Mouse (Mus musculus): Measurements from ENCODE around the gene Pcyt1b. TPM values are rescaled to one million over a fixed set of nuclear protein-coding genes. Genes with fewer than 3 reads are reported as not detected.

Pcyt1b gene
- 1 to 10 TPM; 2.3 to 3.3 TPM for total RNA-seq (2021)
- long read RNA-seq, experiment 1, partial matches to known transcripts, result 0 of 1 reads
- long read RNA-seq, experiment 1, other reads (novel, unspliced or antisense), result 1 of 1 reads
- long read RNA-seq, experiment 2, partial matches to known transcripts, result 2 of 3 reads
- long read RNA-seq, experiment 2, other reads (novel, unspliced or antisense), result 1 of 3 reads

DNA sequence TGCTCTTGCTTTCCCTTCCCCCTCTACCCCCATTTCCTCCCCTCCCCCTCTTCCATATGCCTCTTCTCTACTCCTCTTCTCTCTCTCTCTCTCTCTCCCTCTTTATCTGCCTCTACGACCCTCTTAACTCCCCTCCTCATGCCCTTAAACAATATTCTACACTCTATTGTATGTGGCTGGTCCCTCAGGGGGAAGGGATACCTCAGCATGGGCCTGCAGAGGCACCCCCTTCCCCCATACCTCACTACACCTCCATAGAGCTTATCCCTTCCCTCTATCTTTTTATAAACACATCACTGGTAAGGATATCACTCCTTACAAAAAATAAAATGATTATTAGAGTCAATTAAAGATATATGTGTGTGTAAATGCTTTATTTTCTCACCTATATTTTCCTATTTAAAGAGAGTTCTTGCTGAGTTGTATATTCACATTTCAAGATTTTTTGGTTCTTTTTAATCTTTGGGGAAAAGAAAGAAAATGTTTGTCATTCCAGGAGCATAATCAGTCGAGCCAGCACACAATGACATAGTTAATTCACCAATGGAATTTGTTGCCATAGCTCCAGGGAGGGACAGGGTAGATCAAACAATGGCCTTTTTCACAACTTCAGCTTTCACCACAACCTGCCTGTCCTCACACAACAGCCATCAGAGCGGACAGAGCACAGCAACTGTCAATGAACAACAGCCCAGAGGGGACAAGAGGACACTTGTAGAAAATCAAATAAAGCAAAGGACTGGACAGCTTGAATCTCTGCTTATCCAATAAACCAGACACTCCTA lies at the start of gene Pcyt1b:
Gene Pcyt1b (plus strand): TSS at position 646 of the 785 bp plus-strand sequence.
- no peak for DNase-seq (ENCODE audit: low spot score in 2 of 2)

DNA sequence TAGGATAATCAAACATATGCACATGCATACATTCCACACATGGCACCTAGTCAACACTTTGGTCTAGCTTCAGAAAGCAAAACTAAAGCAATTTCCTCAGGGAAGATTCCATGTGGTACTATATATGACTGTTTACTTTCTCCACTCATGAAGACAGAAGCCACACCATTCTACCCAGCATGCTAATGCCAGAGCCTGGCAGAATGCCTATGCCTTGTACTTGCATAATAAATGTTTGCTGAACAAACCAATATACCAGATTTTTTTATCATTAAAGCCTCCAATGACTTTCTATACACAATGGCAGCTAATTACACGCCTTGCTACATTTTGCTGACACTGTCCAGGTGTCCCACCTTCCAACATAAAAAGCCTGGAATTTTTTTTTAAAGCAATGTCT lies 24.4 kb upstream of the Pcyt1b start:
- no peak for DNase-seq (ENCODE audit: low spot score in 2 of 2)

DNA sequence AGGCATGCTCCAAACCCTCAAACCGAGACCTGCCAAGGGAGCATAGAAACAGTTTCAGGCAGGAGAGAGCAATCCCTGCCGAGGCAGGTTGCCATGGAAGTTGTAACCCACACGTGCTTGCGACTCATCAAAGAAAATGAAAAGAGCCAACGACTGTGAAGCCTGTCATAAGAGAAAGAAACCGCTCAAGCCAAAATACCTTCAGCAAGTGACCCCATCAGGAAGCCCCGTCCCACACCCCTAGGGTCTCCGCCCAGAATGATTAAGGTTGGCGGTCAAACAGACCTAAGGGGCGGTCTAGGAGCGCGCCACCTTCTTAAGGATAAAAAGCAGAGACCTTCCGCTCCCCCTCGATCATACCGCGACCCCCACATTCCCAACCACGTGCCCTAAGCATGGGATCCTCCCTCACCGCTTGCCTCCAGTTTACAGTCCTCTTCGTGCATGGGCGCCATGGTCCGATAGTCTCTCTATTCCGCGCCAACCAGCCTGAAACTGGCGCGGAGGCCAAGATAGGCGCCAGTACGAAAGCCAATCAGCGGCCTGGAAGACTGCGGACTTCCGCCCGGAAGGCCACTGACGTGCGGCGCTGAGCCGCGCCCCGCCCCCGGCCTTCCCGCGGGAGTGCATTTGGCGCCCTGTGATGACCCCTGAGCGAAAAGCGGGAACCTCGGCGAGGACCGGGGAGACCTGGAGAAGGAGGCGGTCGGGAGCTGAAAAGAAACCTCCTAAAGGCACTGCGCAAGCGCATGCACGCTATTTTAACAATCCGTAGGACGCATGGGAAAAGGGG lies 22.8 kb upstream of the Pcyt1b start, which contains the start of gene Pola1:
Gene Pola1 (minus strand): TSS at position 499 of the 793 bp plus-strand sequence.
- DNase-seq (ENCODE audit: low spot score in 2 of 2), result peak; percentile 54 to 60

- DNase-seq (ENCODE audit: low spot score in 2 of 2), result peak in 1 of 2 experiments; percentile 2
Observed at GRCm38 (mm10) chrX:93634861-93635375, 19.7 kb upstream of the Pcyt1b start.

GRCm38 (mm10) chrX:93643600-93643999 lies 11.1 kb upstream of the Pcyt1b start:
- no peak for DNase-seq (ENCODE audit: low spot score in 2 of 2)

DNA sequence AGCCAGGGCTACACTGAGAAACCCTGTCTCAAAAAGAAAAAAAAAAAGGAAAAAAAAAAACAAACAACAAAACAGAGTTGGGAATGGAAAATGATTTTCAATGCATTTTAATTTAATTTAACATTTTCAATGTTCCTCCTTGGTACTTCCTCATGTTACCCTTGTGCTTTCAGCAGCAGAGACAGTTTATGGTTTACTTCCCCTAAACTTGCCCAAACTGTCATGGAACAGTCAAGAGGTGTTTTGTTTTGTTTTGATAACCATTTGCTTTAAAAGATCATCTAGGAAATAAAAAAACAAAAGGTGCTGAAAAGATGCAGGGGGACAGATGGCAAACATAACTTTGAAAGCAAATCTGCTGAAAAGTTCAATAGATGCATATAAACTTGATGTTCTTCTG lies 10.6 kb upstream of the Pcyt1b start:
- DNase-seq (ENCODE audit: low spot score in 2 of 2), result no peak

GRCm38 (mm10) chrX:93650738-93651137 lies 3.9 kb upstream of the Pcyt1b start:
- DNase-seq (ENCODE audit: low spot score in 2 of 2), result no peak

DNA sequence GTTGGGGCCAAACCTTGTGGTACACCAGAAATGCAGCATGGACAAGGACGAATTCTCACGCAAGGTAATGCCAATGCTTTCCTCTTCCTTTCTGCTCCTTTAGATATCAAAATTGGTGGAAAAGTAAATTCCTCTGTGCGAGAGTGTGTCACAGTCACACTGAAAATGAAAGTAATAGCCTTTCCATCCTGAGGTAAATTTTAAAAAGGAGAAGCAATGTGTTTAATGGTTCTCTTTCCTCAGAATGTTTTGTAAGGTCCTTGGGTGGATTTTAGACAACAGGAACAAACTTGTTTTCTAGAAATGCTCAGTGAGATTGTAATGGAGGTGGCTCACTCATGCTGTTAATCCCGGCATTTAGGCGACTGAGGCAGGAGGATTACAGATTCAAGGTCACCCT lies 490 bp downstream of the Pcyt1b start:
- no peak for DNase-seq (ENCODE audit: low spot score in 2 of 2)

GRCm38 (mm10) chrX:93663919-93664586 lies 9.4 kb downstream of the Pcyt1b start:
- no peak for DNase-seq (ENCODE audit: low spot score in 2 of 2)

- DNase-seq (ENCODE audit: low spot score in 2 of 2), result no peak
Observed at GRCm38 (mm10) chrX:93664787-93665186, 10.1 kb downstream of the Pcyt1b start.

DNA sequence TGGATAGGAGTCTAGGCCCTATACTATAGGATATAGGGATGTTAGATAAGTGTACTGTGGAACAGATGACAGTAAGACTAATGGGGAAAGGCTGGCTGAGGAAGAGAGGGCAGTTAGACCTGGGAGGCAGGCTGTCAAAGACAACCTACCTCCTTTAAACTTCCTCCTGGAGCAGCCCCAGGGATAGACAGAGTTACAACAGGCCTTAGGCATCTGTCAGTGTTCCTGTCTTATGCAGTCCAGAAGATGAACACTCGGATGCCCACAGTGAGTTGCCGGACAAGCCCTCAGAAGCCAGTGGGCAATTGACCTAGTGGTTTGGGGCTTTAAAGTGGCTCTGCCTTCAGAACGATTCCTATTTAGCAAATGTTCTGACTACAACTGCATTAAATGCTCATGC lies 19.8 kb downstream of the Pcyt1b start:
- DNase-seq (ENCODE audit: low spot score in 2 of 2), result no peak

- peak; percentile 9 to 23 for DNase-seq (ENCODE audit: low spot score in 2 of 2)
Observed at GRCm38 (mm10) chrX:93674836-93675795, 20.5 kb downstream of the Pcyt1b start.

GRCm38 (mm10) chrX:93676228-93676627 lies 21.6 kb downstream of the Pcyt1b start:
- DNase-seq (ENCODE audit: low spot score in 2 of 2), result no peak

DNA sequence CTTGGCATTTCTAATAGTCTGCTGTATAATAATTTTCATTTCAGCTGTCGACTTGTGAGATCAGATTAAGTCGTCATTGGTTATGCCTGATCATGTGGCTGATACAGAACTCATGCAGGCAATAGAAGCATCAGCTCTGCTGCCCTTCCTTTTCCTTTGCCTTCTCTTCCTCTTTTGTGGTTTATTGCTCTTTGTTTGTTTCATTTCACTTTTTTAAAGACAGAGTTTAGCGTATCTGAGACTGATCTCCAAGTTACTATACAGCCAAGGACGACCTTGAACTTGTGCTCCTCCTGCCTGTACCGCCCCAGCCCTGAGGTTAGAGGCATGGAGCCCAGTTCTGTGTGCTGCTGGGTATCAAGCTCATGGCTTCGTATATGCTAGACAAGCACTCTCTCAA lies 34.6 kb downstream of the Pcyt1b start:
- DNase-seq (ENCODE audit: low spot score in 2 of 2), result no peak

DNA sequence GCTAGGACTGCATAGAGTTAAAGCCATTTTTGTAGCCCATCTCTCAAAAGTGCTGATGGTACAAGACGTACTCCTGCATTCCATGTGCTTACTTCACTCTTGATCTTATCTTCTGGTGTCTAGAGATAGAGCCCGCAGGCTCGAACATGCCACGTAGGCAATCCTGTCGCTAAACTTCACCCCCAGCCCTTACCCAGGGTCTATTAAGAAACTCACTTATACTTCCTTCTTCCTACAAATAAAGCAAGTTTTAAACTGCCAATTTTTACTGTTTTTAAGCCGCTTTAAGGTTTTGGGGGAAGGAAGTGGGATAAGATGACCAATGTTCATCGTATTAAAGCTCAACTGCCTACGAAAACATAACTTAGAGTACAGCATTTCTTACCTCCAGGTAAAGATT lies 36.0 kb downstream of the Pcyt1b start:
- no peak for DNase-seq (ENCODE audit: low spot score in 2 of 2)

- no peak for DNase-seq (ENCODE audit: low spot score in 2 of 2)
Observed at GRCm38 (mm10) chrX:93697596-93697995, 42.9 kb downstream of the Pcyt1b start.

DNA sequence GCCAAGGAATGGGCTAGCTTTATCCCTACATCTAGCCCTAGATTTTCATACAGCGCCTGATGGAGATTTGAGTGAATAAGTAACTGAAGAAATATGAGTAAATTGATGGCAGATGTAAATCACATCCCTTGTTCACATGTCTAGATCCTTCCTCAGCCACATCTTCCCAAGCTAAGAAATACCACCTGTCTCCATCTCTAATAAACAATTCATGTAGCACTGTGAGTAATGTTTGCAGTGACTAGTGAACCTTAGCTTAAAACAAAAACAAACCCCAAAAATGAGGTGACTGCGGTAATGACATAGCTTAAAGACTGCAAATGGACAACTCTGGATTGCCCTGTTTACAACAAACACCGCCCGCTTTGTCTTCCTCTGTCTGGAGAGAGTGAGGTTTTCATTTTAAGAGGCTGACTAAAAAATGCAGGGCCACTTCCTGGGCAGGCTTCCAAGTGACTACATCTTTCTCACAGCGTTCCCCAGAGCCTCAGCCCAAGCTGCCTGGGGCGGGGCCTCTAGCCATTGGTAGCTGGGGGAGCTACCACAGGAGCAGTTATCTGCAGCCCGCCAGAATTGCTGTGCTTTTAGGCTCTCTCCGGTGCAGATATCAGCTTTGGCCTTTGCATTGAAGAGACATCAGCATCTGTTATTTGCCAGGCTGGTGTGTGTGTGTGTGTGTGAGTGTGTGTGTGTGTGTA lies 46.0 kb downstream of the Pcyt1b start:
- DNase-seq (ENCODE audit: low spot score in 2 of 2), result peak; percentile 5 to 10

GRCm38 (mm10) chrX:93712566-93712965 lies 57.9 kb downstream of the Pcyt1b start:
- DNase-seq (ENCODE audit: low spot score in 2 of 2), result no peak

GRCm38 (mm10) chrX:93729529-93729928 lies 74.9 kb downstream of the Pcyt1b start:
- DNase-seq (ENCODE audit: low spot score in 2 of 2), result no peak

Data from adrenal gland, postnatal 4 days (tissue).